Mouse (Mus musculus) heart, embryonic 16.5 days (tissue): ENCODE measurements around the gene Rbfox1. TPM values are rescaled to one million over a fixed set of nuclear protein-coding genes. Genes with fewer than 3 reads are reported as not detected.

Source experiments
- ATAC-seq: fragments of 200-750 bp; cut with Nextera tagmentation; replicated peaks from 2 replicates; pipeline ENCODE4 v1.8.0; 2017; ENCODE audit warnings: moderate number of reproducible peaks; ENCODE audit not compliant: insufficient read depth, low FRiP score; ENCODE audit errors: extremely low read depth
- H3K27ac ChIP-seq: fragments of 300-500 bp; sonication (generic); 2 replicates; pipeline ENCODE4 v1.5.1; 2014; ENCODE audit warnings: mild to moderate bottlenecking, low read length, control low read depth, moderate library complexity
- H3K27me3 ChIP-seq: fragments of 300-500 bp; sonication (generic); 2 replicates; pipeline ENCODE4 v1.6.1; 2014; ENCODE audit warnings: low read length, mixed read lengths; ENCODE audit not compliant: control insufficient read depth, insufficient read depth
- H3K36me3 ChIP-seq: fragments of 300-500 bp; sonication (generic); 2 replicates; pipeline ENCODE4 v1.6.1; 2014; ENCODE audit not compliant: control insufficient read depth, insufficient read depth
- H3K4me1 ChIP-seq: fragments of 300-500 bp; sonication (generic); 2 replicates; pipeline ENCODE4 v1.6.1; 2014; ENCODE audit warnings: low read length, mixed read lengths; ENCODE audit not compliant: control insufficient read depth, insufficient read depth
- H3K4me2 ChIP-seq: fragments of 300-500 bp; sonication (generic); 2 replicates; pipeline ENCODE4 v1.6.1; 2014; ENCODE audit warnings: low read depth, mild to moderate bottlenecking, control low read depth, low read length
- H3K4me3 ChIP-seq: fragments of 300-500 bp; sonication (generic); 2 replicates; pipeline ENCODE4 v1.5.1; 2014; ENCODE audit warnings: mild to moderate bottlenecking, control low read depth, low read length
- H3K9ac ChIP-seq: fragments of 300-500 bp; sonication (generic); 2 replicates; pipeline ENCODE4 v1.6.1; 2014; ENCODE audit warnings: low read length, control low read depth
- H3K9me3 ChIP-seq: fragments of 300-500 bp; sonication (generic); replicated peaks from 2 replicates; pipeline ENCODE4 v1.6.1; 2016; ENCODE audit warnings: low read length; ENCODE audit not compliant: control insufficient read depth
- WGBS: fragments of 180-500 bp; shearing (Covaris S2); extraction: QIAGEN DNeasy Blood & Tissue Kit; methylation state at CpG from one replicate; pipeline ENCODE4 v1.1.7; 2014; 5-methylcytosine and 5-hydroxymethylcytosine counted together
- polyA plus RNA-seq: library from polyadenylated mRNA; unstranded; fragments of >200 nt; fragmentation: Nextera tagmentation; extraction: Ambion mirVana; gene quantifications from 2 replicates; pipeline ENCODE4 v1.2.1, GENCODE M21; 2015

Rbfox1 gene
- polyA plus RNA-seq, 1 experiment from 2014 or later = 5.9 TPM

- Histone ChIP-seq H3K36me3 (no peaks in the 10 kb centered on the region), H3K4me1 (no peaks in the 10 kb centered on the region), H3K4me2 (no peak overlapping the region), H3K4me3 (no peak overlapping the region), H3K9ac (no peak overlapping the region), H3K27ac (no peak overlapping the region), H3K27me3 (no peaks in the 10 kb centered on the region), H3K9me3 (no peaks in the 10 kb centered on the region)
- WGBS = 84% methylated on average over 3 of the region's 3 CpGs
- ATAC-seq = no peak
These were observed 127.7 kb downstream of the Rbfox1 start for GRCm38 (mm10) chr16:6012853-6013252.

- Histone ChIP-seq H3K9me3 (no peaks in the 10 kb centered on the region), H3K27ac (no peak overlapping the region)
- WGBS = 37% methylated on average over 5 of the region's 5 CpGs
These were observed 133.5 kb downstream of the Rbfox1 start for GRCm38 (mm10) chr16:6018639-6019038.

GRCm38 (mm10) chr16:6019361-6019760 is 134.2 kb downstream of the Rbfox1 start:
- WGBS = 24% methylated on average over 1 of the region's 1 CpGs
- no peaks in the 10 kb centered on the region for H3K9me3 ChIP-seq
- H3K4me3 ChIP-seq = no peak overlapping the region
- H3K4me2 ChIP-seq = no peak overlapping the region
- H3K27ac ChIP-seq = no peak overlapping the region
- no peak for ATAC-seq
- H3K9ac ChIP-seq = no peak overlapping the region
- no peaks in the 10 kb centered on the region for H3K36me3 ChIP-seq
- H3K27me3 ChIP-seq = no peaks in the 10 kb centered on the region
- no peaks in the 10 kb centered on the region for H3K4me1 ChIP-seq

More at GRCm38 (mm10) chr16:6018639-6019038, 133.5 kb downstream of the Rbfox1 start:
- H3K27me3 ChIP-seq = no peaks in the 10 kb centered on the region
- H3K4me1 ChIP-seq = no peaks in the 10 kb centered on the region
- ATAC-seq = no peak
- H3K36me3 ChIP-seq = no peaks in the 10 kb centered on the region
- H3K4me2 ChIP-seq = no peak overlapping the region
- H3K9ac ChIP-seq = no peak overlapping the region
- H3K4me3 ChIP-seq = no peak overlapping the region

DNA sequence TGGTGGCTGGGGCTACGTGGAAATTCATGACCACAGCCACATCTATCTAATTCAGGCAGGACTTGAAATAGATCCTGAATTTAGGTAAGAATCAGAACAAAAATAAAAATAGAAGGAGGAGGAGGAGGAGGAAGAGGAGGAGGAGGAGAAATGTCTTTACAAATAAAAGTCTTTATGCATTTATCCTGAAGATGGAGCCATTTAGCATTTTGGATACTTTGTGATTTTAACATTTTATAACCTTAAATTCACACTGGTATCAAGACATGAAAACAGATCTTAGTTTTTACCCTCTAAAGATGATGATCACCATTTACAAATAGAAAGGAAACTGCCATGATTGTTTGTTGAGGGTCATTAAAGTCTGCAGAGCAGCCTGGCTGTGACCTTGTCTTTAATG is 146.1 kb downstream of the Rbfox1 start:
- no peak overlapping the region for H3K4me3 ChIP-seq
- no peak overlapping the region for H3K9ac ChIP-seq
- no peaks in the 10 kb centered on the region for H3K36me3 ChIP-seq
- WGBS = 81% methylated on average over 1 of the region's 1 CpGs
- H3K27me3 ChIP-seq = no peaks in the 10 kb centered on the region
- no peaks in the 10 kb centered on the region for H3K4me1 ChIP-seq
- H3K27ac ChIP-seq = no peak overlapping the region
- no peaks in the 10 kb centered on the region for H3K9me3 ChIP-seq
- no peak overlapping the region for H3K4me2 ChIP-seq
- ATAC-seq = no peak

DNA sequence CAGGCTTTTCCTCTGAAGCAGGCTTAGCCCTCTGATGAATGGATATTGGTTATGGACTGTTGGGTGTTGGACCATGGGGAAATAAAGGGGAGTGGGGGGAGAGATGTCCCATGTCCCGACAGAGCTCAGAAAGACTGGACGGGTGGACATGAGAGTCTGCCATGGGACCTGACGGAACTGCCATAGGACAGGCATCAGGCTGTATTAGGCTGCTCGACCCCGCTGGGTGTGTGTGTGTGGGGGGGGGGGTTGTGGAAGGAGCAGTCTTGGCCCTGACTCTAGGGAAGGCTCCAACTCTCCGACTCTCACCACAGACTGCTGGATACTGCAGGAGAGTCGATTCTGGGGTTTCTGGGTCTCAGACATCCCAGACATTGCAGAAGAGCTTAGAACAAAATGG is 147.4 kb downstream of the Rbfox1 start:
- Histone ChIP-seq H3K27ac (no peak overlapping the region), H3K36me3 (no peaks in the 10 kb centered on the region), H3K4me3 (no peak overlapping the region), H3K4me2 (no peak overlapping the region), H3K4me1 (no peaks in the 10 kb centered on the region), H3K9me3 (no peaks in the 10 kb centered on the region), H3K9ac (no peak overlapping the region), H3K27me3 (no peaks in the 10 kb centered on the region)
- no peak for ATAC-seq
- 89% methylated on average over 7 of the region's 7 CpGs for WGBS

GRCm38 (mm10) chr16:6034876-6035275 is 149.7 kb downstream of the Rbfox1 start:
- no peak overlapping the region for H3K27ac ChIP-seq
- no peaks in the 10 kb centered on the region for H3K36me3 ChIP-seq
- no peak overlapping the region for H3K4me3 ChIP-seq
- H3K27me3 ChIP-seq = no peaks in the 10 kb centered on the region
- WGBS = 78% methylated on average over 3 of the region's 3 CpGs
- H3K4me2 ChIP-seq = no peak overlapping the region
- H3K9ac ChIP-seq = no peak overlapping the region
- H3K9me3 ChIP-seq = no peaks in the 10 kb centered on the region
- no peak for ATAC-seq
- no peaks in the 10 kb centered on the region for H3K4me1 ChIP-seq

- ATAC-seq = no peak
- H3K36me3 ChIP-seq = no peaks in the 10 kb centered on the region
- H3K9ac ChIP-seq = no peak overlapping the region
- WGBS = 80% methylated on average over 7 of the region's 7 CpGs
- no peak overlapping the region for H3K27ac ChIP-seq
- no peaks in the 10 kb centered on the region for H3K4me1 ChIP-seq
- no peak overlapping the region for H3K4me2 ChIP-seq
- no peaks in the 10 kb centered on the region for H3K9me3 ChIP-seq
- H3K4me3 ChIP-seq = no peak overlapping the region
- no peaks in the 10 kb centered on the region for H3K27me3 ChIP-seq
These were observed 151.9 kb downstream of the Rbfox1 start for GRCm38 (mm10) chr16:6037009-6037408.

DNA sequence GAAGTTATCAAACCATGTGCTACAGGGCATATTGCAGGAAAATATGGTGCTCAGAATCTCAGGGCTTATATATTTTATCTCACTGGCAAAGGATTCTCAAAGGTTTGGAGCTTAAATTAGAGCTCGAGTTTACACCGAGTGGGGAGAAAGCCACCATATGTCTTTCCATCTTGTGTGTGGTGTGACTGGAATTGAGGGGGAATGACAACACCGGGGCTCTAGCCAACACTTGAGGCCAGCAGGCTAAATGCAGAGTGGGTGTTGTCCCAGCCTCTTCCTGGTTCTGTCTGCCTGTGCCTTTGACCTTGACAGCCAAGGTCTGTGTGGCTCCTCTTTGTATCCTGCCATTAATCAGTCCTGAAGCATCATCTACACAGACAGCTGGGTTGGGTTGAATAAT is 157.6 kb downstream of the Rbfox1 start:
- no peak overlapping the region for H3K4me2 ChIP-seq
- no peak overlapping the region for H3K27ac ChIP-seq
- H3K27me3 ChIP-seq = no peaks in the 10 kb centered on the region
- no peak overlapping the region for H3K4me3 ChIP-seq
- H3K9me3 ChIP-seq = no peaks in the 10 kb centered on the region
- no peak overlapping the region for H3K9ac ChIP-seq
- ATAC-seq = no peak
- 66% methylated on average over 3 of the region's 3 CpGs for WGBS
- no peaks in the 10 kb centered on the region for H3K4me1 ChIP-seq
- no peaks in the 10 kb centered on the region for H3K36me3 ChIP-seq

GRCm38 (mm10) chr16:6048601-6049000 is 163.4 kb downstream of the Rbfox1 start:
- Histone ChIP-seq H3K4me1 (no peaks in the 10 kb centered on the region), H3K27me3 (no peaks in the 10 kb centered on the region), H3K27ac (no peak overlapping the region), H3K4me3 (no peak overlapping the region), H3K9ac (no peak overlapping the region), H3K4me2 (no peak overlapping the region), H3K36me3 (no peaks in the 10 kb centered on the region), H3K9me3 (no peaks in the 10 kb centered on the region)
- WGBS = 65% methylated on average over 1 of the region's 1 CpGs
- ATAC-seq = no peak

DNA sequence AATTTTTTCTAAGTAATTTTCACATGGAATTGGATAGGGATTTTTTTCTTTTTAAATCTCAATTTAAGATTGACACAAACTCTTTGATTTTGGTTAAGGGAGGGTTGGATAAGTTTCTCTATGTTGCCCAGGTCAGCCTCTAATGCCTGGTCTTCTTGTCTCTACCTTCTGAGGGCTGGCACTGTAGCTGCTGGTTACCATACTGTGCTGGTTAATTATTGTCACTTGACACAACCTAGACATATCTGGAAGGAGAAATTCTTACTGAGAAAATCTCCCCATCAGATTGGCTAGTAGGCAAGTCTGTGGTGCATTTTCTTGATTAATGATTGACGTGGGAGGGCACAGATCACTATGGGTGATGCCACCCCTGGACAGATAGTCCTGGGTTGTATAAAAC is 177.3 kb downstream of the Rbfox1 start:
- no peak overlapping the region for H3K4me3 ChIP-seq
- H3K9ac ChIP-seq = no peak overlapping the region
- ATAC-seq = no peak
- H3K36me3 ChIP-seq = no peaks in the 10 kb centered on the region
- no peak overlapping the region for H3K27ac ChIP-seq
- 87% methylated on average over 1 of the region's 1 CpGs for WGBS
- no peaks in the 10 kb centered on the region for H3K4me1 ChIP-seq
- no peaks in the 10 kb centered on the region for H3K9me3 ChIP-seq
- H3K4me2 ChIP-seq = no peak overlapping the region
- no peaks in the 10 kb centered on the region for H3K27me3 ChIP-seq
